Mouse (Mus musculus): ENCODE measurements at regions not wholly inside any gene's neighbourhood (a gene's known extent, or its start where the extent isn't known, plus 50 kb on each side); places are given as distances from the start of the nearest gene placed in this dataset.

- TF ChIP-seq CTCF (IDR thresholded peaks at IDR 0.05; ENCODE audit: borderline replicate concordance, insufficient read depth, low read depth, low read length) (no peak), POLR2A (IDR thresholded peaks at IDR 0.05; ENCODE audit: borderline replicate concordance, insufficient read depth, low read length) (no peak)
These were observed 435.4 kb upstream of the Jarid2 start for GRCm38 (mm10) chr13:44293736-44294416.

Data from cerebellum, adult 2 months (tissue).